Mouse (Mus musculus): ENCODE measurements around the gene Trpc4ap.

Trpc4ap gene

DNA sequence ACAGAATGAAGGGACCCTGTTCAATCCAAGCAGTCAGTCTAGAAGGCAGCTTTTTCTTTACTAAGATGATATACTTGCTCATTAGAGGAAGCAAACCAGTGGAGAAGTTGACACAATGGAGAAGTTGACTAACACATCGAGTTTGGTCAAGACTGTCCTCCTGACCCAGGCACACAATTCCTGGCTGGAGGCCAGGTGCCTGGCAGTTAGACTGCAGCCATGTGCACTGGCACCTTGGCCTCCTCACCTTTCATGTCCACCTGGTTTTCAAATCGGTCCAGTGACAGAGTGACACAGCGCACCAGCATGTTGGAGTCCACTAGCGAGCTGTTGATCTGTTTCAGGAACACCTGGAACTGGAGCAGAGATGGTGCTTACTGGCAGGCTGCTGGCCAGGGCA, 54.8 kb downstream of the Trpc4ap start:
- DNase-seq, result no peak

DNA sequence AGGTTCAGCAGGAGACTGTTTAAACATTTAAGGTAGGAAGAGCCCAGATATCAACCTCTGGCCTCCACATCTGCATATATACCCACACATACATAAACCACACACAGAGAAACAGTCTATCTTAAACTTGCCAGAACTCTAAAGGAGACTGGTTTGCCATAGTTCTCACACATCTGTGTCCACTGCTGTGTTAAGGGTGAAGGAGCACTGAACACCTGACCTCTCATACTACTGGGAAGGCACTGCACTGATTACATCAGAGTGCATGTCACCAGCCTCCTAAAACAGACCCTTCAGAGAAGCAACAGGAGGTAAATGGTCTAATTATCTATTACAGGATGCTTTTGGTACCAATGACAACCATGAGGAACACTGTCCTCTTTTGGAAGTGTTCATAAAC, 55.3 kb downstream of the Trpc4ap start:
- no peak for DNase-seq

DNA sequence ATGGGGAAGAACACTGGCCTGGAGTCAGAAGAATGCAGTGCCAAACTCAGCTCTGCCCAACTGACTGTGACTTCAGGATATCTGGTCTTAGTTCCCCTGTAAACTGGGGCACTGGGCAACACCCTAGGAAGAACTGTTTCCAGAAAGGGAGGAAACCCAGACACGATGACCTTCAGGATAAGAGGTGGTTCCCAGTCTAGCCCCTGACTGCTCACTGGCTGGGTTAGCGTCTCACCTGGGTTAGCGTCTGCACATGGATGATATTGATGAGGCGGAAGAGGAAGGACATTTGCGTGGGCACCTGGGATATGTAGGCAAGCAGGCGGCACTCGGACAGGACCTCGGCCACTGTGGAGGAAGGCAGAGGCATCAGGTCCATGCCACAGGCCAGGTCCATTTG, 56.2 kb downstream of the Trpc4ap start:
- no peak for DNase-seq

DNA sequence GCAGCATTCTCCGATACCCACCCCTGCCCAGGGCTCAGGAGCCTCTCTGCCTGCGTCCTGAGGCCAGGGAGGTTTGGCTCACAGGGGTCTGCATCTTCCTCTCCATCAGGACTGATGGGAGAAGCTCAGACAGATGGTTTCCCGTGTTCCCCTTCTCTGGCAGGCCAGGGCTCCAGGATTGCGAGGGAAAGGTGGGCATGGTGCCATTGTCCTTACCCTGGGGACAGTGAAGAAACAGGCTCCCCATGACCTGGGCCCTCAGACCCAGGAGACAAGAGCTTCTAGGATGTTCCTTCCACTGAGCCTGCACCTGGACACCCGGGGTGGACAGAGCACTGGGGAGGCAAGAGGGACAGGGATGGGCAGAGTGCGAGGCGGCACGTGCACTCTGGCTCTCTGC, 57.6 kb downstream of the Trpc4ap start:
- no peak for DNase-seq

DNA sequence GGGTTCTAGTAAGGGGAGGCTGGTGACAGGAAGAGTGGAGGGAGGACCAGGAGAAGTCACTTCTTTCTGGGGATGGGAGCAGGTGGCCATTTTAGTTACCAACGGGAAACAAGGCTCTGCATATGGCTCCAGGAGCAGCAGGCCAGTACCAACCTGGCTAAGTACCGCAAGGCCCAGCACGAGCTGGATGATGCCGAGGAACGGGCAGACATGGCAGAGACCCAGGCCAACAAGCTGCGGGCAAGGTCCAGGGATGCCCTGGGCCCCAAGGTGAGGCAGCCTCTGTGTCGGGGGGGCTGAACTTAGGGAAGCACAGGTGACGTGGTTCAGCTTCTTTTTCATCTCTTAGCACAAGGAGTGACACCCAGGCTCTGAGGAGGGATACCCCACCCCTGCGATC, 58.5 kb downstream of the Trpc4ap start:
- no peak for DNase-seq

DNA sequence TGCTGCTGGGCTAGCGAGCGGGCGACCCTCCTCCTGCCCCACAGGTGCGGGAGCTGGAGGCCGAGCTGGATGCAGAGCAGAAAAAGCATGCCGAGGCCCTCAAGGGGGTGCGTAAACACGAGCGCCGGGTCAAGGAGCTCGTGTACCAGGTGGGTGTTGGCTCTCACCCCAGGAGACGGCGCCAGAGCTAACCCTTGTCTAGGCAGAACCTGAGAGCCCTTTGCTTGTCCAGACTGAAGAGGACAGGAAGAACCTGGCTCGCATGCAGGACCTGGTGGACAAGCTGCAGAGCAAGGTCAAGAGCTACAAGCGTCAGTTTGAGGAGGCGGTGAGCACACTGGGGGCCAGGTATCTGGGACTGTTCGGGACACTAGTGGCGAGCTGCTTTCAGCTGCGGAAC, 59.1 kb downstream of the Trpc4ap start:
- no peak for DNase-seq

DNA sequence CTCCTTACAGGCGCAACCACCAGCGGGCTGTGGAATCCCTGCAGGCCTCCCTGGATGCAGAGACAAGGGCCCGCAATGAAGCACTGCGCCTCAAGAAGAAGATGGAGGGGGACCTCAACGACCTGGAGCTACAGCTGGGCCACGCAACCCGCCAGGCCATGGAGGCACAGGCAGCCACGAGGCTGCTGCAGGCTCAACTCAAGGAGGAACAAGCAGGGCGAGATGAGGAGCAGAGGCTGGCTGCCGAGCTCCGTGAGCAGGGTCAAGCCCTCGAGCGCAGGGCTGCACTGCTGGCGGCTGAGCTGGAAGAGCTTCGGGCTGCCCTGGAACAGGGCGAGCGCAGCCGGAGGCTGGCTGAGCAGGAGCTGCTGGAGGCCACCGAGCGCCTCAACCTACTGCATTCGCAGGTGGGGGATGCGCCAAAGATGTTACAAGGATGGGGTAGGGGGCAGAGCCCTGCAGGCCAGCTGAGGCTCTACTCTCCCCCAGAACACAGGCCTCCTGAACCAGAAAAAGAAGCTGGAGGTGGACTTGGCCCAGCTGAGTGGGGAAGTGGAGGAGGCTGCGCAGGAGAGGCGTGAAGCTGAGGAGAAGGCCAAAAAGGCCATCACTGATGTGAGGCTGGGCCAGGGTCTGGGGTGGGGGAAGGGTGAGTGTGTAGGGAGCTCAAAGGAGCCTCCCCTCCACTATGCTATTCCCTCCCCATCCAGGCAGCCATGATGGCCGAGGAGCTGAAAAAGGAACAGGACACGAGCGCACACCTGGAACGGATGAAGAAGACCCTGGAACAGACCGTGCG, 59.8 kb downstream of the Trpc4ap start:
- no peak for DNase-seq

DNA sequence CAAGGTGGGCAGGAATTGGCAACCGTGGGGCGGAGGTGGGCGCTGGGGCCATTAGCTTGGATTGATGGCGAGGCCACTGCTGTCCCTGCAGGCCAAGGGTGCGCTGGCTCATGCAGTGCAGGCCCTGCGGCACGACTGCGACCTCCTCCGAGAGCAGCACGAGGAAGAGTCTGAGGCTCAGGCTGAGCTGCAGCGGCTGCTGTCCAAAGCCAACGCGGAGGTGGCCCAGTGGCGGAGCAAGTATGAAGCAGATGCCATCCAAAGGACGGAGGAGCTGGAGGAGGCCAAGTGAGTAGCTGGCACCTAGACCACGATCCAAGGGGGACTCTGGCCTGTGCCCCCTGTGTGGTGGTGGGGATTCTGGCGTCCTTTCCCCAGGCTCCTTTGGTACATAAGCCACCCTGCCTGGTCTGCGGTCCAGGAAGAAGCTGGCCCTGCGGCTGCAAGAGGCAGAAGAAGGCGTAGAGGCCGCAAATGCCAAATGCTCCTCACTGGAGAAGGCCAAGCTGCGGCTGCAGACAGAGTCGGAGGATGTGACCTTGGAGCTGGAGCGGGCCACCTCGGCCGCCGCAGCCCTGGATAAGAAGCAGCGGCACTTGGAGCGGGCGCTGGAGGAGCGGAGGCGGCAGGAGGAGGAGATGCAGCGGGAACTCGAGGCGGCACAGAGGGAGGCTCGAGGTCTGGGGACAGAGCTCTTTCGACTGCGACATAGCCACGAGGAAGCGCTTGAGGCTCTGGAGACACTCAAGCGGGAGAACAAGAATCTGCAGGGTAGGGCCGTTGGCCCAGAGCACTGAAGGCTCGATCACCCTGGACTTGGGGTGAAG, 61.4 kb downstream of the Trpc4ap start:
- no peak for DNase-seq

DNA sequence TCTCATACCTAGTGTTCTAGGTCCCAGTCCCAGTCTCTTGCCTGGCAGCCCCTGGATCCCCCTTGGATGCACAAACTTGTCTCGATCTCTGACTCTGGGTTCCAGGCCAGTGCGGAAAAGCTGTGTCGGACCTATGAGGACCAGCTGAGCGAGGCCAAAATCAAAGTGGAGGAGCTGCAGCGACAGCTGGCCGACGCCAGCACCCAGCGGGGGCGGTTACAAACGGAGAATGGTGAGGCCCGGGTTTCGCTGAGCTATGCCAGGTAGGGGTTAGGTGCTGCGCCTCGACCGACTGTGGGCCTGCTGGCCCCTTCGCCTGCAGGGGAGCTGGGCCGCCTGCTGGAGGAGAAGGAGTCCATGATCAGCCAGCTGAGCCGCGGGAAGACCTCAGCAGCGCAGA, 62.0 kb downstream of the Trpc4ap start:
- DNase-seq, result no peak

DNA sequence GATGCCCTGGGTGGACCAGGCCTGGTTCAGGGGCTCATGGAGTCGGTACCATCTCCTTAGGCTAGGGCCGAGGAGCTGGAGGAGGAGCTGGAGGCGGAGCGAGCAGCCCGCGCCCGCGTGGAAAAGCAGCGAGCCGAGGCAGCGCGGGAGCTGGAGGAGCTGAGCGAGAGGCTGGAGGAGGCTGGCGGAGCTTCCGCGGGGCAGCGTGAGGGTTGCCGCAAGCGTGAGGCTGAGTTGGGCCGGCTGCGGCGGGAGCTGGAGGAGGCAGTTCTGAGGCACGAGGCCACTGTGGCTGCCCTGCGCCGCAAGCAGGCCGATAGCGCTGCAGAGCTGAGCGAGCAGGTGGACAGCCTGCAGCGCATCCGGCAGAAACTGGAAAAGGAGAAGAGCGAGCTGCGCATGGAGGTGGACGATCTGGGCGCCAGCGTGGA, 62.9 kb downstream of the Trpc4ap start:
- DNase-seq, result no peak

DNA sequence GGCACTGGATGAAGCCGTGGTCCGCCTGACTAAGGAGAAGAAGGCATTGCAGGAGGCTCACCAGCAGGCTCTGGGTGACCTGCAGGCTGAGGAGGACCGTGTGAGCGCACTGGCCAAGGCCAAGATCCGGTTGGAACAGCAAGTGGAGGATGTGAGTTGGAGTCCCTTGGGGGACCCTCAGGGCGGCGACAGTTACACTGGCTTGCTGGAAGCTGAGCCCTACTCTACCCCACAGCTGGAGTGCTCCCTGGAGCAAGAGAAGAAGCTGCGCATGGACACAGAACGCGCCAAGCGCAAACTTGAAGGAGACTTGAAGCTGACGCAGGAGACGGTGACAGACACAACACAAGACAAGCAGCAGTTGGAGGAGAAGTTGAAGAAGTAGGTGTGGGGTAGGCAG, 63.7 kb downstream of the Trpc4ap start:
- no peak for DNase-seq

DNA sequence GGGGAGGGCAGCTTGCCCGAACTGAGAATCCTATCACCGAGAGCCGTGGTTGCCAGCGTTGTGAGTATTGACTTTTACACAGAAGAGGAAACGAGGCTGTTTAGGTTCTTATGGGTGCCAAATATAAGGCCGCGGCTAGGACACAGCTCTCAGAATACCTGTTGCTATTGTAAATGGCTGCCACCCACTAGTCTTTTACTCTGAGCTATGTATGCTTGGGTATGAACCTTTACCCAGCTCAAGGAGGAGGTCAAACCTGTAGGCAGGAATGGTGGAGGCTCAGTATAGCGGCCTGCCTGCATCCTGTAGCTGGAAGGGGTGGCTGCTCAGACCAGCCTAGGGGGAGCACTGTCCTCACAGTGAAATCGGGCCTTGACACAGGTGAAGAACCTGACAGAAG, 64.1 kb downstream of the Trpc4ap start:
- DNase-seq, result no peak

DNA sequence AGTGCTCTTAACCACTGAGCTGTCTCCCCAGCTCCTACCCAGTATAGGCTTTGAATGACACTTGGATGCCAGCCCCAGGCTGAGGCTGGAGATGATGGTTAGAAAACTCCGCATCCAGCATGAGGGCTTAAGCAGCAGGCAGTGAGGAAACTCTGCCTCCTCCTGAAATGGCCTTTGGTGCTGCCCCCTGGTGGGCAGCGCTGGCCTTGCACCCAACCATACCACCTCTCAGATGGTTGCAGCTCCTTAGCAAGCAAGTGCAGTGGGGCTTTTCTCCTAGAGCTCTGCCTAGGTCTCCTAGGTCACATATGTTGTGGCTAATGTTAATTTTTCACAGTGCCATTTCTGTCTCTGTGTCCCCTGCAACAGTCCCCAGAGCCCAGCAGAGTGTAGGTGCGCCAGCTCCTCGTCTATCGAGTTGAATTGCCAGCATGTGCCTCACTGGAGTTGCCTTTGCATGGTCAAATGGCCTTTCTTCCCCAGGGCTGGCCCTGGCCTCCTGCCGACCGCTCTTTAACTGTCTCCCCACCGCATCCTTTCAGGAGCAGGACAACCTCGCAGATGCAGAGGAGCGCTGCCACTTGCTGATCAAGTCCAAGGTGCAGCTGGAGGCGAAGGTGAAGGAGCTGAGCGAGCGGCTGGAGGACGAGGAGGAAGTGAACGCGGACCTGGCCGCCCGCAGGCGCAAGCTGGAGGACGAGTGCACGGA, 65.0 kb downstream of the Trpc4ap start:
- DNase-seq, result peak; percentile 34 to 39

DNA sequence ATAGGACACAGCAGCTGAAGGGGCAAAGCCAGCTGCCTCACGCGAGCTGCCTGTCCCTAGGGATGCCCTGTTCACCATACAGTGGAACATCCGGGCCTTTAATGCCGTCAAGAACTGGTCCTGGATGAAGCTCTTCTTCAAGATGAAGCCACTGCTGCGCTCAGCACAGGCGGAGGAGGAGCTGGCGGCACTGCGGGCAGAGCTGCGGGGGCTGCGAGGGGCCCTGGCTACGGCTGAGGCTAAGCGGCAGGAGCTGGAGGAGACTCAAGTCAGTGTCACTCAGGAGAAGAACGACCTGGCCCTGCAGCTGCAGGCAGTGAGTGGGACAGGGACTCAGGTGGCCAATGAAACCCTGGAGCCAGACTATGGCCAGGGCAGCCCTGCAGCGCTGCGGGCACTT, 65.9 kb downstream of the Trpc4ap start:
- DNase-seq, result no peak

DNA sequence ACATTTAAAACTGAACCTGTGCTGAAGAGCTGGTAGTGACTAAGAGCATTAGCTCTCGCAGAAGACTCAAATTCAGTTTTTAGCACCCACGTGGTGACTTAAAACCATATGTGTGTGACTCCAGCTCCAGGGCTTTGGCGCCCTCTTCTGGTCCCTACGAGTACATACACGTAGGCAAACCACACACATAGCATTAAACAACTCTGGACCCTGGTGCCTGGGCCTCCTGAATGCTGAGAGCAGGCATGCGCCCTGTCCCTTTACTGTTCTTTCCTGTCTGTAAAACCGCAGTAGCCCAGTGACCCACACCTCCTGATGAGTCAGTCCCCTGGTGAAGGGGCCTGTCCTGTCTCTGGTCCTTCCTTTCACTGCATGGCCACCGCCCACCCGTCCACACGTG, 67.5 kb downstream of the Trpc4ap start:
- DNase-seq, result no peak

DNA sequence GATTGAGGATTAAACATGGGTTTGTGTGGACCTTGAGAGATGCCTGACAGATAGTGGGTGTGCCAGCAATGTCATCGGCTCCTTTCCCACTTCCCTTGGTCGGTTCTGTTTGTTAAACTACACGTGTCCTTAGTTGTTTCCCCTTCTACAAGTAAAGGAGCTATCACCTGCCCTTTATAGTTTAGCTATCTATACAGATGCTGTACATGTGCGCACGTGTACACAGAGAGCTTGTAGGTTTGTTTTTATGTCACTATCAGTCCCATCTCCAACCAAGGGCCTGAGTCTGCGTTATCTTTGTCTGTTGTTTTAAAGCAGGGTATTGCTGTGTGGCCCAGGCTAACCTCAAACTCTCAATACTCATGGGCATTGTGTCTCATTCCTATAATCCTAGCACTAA, 68.2 kb downstream of the Trpc4ap start:
- DNase-seq, result no peak

DNA sequence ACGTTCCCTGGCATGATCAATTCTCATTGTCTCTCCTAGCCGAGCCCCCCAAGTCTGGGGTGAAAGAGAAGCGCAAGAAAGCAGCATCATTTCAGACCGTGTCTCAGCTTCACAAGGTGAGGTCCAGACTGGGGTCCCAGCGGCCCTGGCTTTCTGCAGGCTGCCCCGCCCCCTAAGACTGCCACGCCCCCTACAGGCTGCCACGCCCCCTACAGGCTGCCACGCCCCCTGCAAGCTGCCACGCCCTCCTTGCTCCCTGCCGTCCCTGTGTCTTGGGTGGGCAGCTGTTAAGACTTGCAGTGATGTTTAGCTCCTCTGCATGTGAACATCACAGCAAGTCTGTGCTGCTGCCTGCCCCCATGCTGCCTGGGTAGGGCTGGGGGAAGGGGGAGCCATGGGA, 69.6 kb downstream of the Trpc4ap start:
- no peak for DNase-seq

DNA sequence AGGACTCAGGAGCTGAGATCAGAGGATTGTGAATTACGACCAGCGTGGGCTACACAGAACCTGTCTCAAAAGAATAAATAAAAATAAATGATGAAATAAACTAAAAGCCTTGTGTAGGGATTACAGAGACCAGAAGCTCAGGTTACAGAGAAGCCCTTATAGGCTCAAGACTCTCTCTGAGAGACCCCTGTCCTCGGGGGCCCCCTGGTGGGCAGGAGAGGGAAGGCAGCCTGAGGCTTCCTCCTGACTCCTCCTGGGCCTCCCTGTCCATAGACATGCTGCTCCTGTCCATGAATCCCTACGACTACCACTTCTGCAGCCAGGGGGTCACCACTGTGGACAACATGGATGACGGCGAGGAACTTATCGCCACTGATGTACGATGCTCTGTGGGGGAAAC, 72.4 kb downstream of the Trpc4ap start:
- peak; percentile 68 to 70 for DNase-seq

DNA sequence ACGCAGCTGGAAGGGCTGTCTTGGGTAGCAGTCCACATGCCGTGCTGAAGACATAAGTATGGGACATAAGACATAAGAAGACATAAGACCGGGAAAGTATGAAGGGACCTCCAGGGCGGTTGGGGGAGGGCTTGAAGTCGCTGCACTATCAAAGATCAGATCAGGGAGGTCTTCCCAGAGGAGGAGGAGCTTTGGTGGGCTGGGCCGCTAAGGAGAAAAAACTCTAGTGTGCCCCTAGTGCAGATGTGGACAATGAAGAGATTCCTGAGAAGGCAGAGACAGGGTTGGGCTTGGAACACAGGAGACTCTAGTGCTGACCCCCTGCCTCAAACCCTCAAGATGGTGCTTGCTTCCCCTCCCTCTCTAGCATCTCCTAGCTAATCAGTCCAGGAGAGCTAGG, 75.2 kb downstream of the Trpc4ap start:
- no peak for DNase-seq

DNA sequence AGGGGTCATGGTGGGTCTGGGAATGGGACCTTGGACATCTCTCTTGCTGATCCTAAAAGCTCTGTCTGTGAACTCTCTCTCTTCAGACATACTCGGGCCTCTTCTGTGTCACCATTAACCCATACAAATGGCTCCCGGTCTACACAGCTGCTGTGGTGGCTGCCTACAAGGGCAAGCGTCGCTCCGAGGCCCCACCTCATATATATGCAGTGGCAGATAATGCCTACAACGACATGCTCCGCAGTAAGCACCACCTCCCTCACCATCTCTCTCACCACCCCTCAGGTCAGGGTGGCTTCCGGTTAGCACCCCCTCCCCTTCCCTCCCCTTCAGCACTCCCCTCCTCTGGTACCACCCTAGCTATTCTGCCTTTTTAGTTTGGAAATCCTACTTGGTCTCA, 78.2 kb downstream of the Trpc4ap start:
- no peak for DNase-seq

DNA sequence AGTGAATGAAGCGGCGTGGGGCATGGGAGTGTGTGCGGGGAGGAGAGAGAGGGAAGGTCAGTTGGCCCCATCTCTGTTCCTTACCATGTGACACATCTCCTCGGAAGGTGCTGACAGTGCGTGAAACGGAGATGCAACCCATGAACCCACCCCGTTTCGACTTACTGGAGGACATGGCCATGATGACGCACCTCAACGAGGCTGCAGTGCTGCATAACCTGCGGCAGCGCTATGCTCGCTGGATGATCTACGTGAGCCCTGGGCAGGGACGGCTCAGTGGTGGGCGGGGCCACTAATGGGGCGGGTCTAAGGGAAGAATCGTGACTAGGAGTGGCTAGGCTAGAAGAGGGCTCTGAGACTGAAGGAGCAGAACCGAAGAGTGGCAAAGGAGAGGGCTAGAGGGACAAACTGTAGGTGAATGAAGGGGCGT, 78.8 kb downstream of the Trpc4ap start:
- no peak for DNase-seq

DNA sequence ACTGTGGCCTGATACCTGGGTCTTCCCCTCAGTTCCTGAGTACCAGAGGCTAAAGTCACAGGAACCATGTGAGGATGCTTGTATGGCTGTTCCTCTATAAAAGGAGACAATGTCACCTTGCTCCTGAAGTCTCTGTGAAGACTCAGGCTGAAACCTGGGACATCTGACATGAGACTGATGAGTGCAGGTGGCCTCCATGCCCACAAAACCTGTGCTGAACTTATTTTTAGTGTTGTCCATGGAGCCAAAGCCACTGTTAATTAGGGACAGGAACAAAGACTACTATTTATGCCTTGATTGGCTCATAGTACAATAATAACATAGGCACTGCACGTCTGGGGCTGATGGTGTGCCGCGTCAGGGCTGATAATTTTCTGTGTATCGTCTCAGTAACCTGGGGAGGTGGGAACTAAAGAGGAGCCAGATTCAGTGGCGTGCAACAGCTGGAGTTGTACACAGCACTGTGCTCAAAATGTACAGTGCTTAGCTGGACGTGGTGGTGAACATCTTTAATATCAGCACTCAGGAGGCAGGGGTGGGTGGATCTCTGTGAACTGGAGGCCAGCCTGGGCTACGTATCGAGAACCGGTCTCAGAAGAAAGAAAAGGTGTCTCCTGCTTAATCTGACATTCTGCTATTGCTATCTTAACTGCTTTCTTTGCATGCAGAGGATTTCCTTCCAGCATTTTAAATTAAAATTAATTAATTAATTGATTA, 80.2 kb downstream of the Trpc4ap start:
- no peak for DNase-seq

DNA sequence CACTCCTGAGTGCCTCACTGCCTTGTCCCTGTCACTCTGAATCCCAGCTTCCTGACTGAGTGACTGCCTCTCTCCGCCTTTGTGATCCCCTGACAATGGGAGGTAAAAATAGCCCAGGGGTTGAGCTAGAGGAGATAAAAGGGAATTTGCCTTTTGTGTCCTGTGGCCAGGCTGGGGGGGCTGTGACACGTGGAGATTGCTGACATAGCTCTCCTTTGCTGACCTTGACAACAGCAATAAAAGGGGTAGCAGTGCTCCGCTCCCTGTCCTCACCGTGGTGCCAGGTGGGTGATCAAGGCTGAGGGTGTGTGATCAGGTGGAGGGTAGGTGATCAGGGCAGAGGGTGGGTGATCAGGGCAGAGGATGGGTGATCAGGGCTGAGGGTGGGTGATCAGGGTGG, 81.2 kb downstream of the Trpc4ap start, which contains the start of gene Myh7b:
TSS of gene Myh7b (plus strand) at position 235 of the 400 bp plus-strand sequence.
- DNase-seq, result no peak
